Mouse (Mus musculus) MEL (cell line): ENCODE data around the gene Zbtb38. TPM values are rescaled to one million over a fixed set of nuclear protein-coding genes. Genes with fewer than 3 reads are reported as not detected.

ENCODE experiments used
- DNase-seq: peaks from one replicate; pipeline ENCODE4 v3.0.0; 2011; ENCODE audit warnings: low read depth, low spot score
- H3K27ac ChIP-seq: 2 replicates; pipeline ENCODE4 v1.5.1; 2012; ENCODE audit warnings: low read depth, mild to moderate bottlenecking, control low read depth, low read length, moderate library complexity; ENCODE audit not compliant: control insufficient read depth
- H3K27me3 ChIP-seq, 2 experiments: fragments of 150-350 bp in 1 of 2; sonication (generic) in 1 of 2; 2 replicates each; pipeline ENCODE4 v1.6.1; 2012; ENCODE audit warnings: low read length in 2 of 2, mild to moderate bottlenecking in 2 of 2, improper control_type of control experiment in 1 of 2, moderate library complexity in 1 of 2; ENCODE audit not compliant: insufficient read depth in 2 of 2, control insufficient read depth in 1 of 2
- H3K36me3 ChIP-seq, 2 experiments: 2 replicates each; pipeline ENCODE4 v1.6.1; 2012 to 2014; ENCODE audit warnings: low read length in 2 of 2, improper control_type of control experiment in 1 of 2, inconsistent platforms in 1 of 2, mild to moderate bottlenecking in 1 of 2; ENCODE audit not compliant: insufficient read depth in 2 of 2, control insufficient read depth in 1 of 2
- H3K4me1 ChIP-seq, 2 experiments: fragments of 150-350 bp in 1 of 2; sonication (generic) in 1 of 2; 2 replicates each; pipeline ENCODE4 v1.6.1; 2012; ENCODE audit warnings: low read length in 2 of 2, improper control_type of control experiment in 1 of 2, mild to moderate bottlenecking in 1 of 2; ENCODE audit not compliant: insufficient read depth in 2 of 2, control insufficient read depth in 1 of 2
- H3K4me3 ChIP-seq, 2 experiments: fragments of 150-350 bp in 1 of 2; sonication (generic) in 1 of 2; 2 replicates each; pipeline ENCODE4 v1.5.1; 2012; ENCODE audit warnings: low read depth in 2 of 2, low read length in 2 of 2, mild to moderate bottlenecking in 2 of 2, moderate library complexity in 2 of 2, control low read depth in 1 of 2, improper control_type of control experiment in 1 of 2; ENCODE audit not compliant: control insufficient read depth in 1 of 2, insufficient read depth in 1 of 2
- H3K79me2 ChIP-seq: 2 replicates; pipeline ENCODE4 v1.6.1; 2012; ENCODE audit warnings: mild to moderate bottlenecking, low read length, moderate library complexity; ENCODE audit not compliant: control insufficient read depth, poor library complexity, insufficient read depth
- H3K9ac ChIP-seq: 2 replicates; pipeline ENCODE4 v1.6.1; 2012; ENCODE audit warnings: low read depth, mild to moderate bottlenecking, control low read depth, low read length, moderate library complexity; ENCODE audit not compliant: control insufficient read depth, poor library complexity, severe bottlenecking
- H3K9me3 ChIP-seq: fragments of 150-350 bp; sonication (generic); replicated peaks from 2 replicates; pipeline ENCODE4 v1.6.1; 2012; ENCODE audit warnings: mild to moderate bottlenecking, low read length, improper control_type of control experiment, moderate library complexity; ENCODE audit not compliant: insufficient read depth
- CHD1 ChIP-seq: IDR thresholded peaks from 2 replicates; pipeline ENCODE4 v1.6.1; 2012; ENCODE audit warnings: low read depth, mild to moderate bottlenecking, inconsistent platforms, low read length, improper control_type of control experiment
- CHD2 ChIP-seq: IDR thresholded peaks from 2 replicates; pipeline ENCODE4 v1.6.1; 2011; ENCODE audit warnings: low read length, improper control_type of control experiment
- CTCF ChIP-seq, 3 experiments: IDR thresholded peaks in 2 of 3; conservative IDR thresholded peaks in 1 of 3; 2 replicates each; pipeline ENCODE4 v1.5.1; 2011 to 2012; ENCODE audit warnings: low read length in 3 of 3, low read depth in 2 of 3, mild to moderate bottlenecking in 2 of 3, improper control_type of control experiment in 1 of 3, inconsistent platforms in 1 of 3, mixed read lengths in 1 of 3, moderate library complexity in 1 of 3; ENCODE audit not compliant: control insufficient read depth in 1 of 3, insufficient read depth in 1 of 3, poor library complexity in 1 of 3, severe bottlenecking in 1 of 3
- EP300 ChIP-seq, 2 experiments: IDR thresholded peaks; 2 replicates each; pipeline ENCODE4 v1.6.1; 2011; ENCODE audit warnings: improper control_type of control experiment in 2 of 2, low read length in 2 of 2, low read depth in 1 of 2, mild to moderate bottlenecking in 1 of 2
- ETS1 ChIP-seq: IDR thresholded peaks from 2 replicates; pipeline ENCODE4 v1.6.1; 2012; ENCODE audit warnings: low read depth, mild to moderate bottlenecking, inconsistent platforms, low read length, improper control_type of control experiment, moderate library complexity
- GATA1 ChIP-seq: IDR thresholded peaks from 2 replicates; pipeline ENCODE4 v1.6.1; 2011; ENCODE audit warnings: low read depth, low read length, improper control_type of control experiment
- HCFC1 ChIP-seq: IDR thresholded peaks from 2 replicates; pipeline ENCODE4 v1.6.1; 2012; ENCODE audit warnings: low read depth, mild to moderate bottlenecking, inconsistent platforms, low read length, improper control_type of control experiment, moderate library complexity
- KAT2A ChIP-seq: conservative IDR thresholded peaks from 2 replicates; pipeline ENCODE4 v1.6.1; 2012; ENCODE audit warnings: low read depth, low read length, improper control_type of control experiment, inconsistent platforms
- MAX ChIP-seq: IDR thresholded peaks from 2 replicates; pipeline ENCODE4 v1.6.1; 2011; ENCODE audit warnings: low read length, improper control_type of control experiment
- MAZ ChIP-seq: IDR thresholded peaks from 2 replicates; pipeline ENCODE4 v1.6.1; 2012; ENCODE audit warnings: low read depth, mild to moderate bottlenecking, inconsistent platforms, low read length, improper control_type of control experiment
- MYC ChIP-seq: IDR thresholded peaks from 2 replicates; pipeline ENCODE4 v1.6.1; 2011; ENCODE audit warnings: low read depth, mild to moderate bottlenecking, low read length, improper control_type of control experiment, moderate library complexity
- NELFE ChIP-seq: IDR thresholded peaks from 2 replicates; pipeline ENCODE4 v1.6.1; 2011; ENCODE audit warnings: low read depth, low read length, improper control_type of control experiment
- NRF1 ChIP-seq: IDR thresholded peaks from 2 replicates; pipeline ENCODE4 v1.6.1; 2014; ENCODE audit warnings: low read depth, mild to moderate bottlenecking, inconsistent platforms, low read length, improper control_type of control experiment, moderate library complexity; ENCODE audit not compliant: poor library complexity, insufficient read depth, severe bottlenecking
- POLR2AphosphoS2 ChIP-seq: IDR thresholded peaks from 2 replicates; pipeline ENCODE4 v1.6.1; 2011; ENCODE audit warnings: low read length, improper control_type of control experiment
- POLR2AphosphoS5 ChIP-seq: IDR thresholded peaks from 2 replicates; pipeline ENCODE4 v1.6.1; 2012; ENCODE audit warnings: low read depth, borderline replicate concordance, mild to moderate bottlenecking, inconsistent platforms, low read length, moderate library complexity, mixed read lengths
- RAD21 ChIP-seq: IDR thresholded peaks from 2 replicates; pipeline ENCODE4 v1.6.1; 2011; ENCODE audit warnings: mild to moderate bottlenecking, low read depth, low read length, improper control_type of control experiment
- RCOR1 ChIP-seq: IDR thresholded peaks from 2 replicates; pipeline ENCODE4 v1.6.1; 2012; ENCODE audit warnings: low read depth, mild to moderate bottlenecking, inconsistent platforms, low read length, improper control_type of control experiment
- TBP ChIP-seq: IDR thresholded peaks from 2 replicates; pipeline ENCODE4 v1.8.0; 2011; ENCODE audit warnings: low read depth, low read length, improper control_type of control experiment
- TCF12 ChIP-seq: IDR thresholded peaks from 2 replicates; pipeline ENCODE4 v1.6.1; 2014; ENCODE audit warnings: low read depth, mild to moderate bottlenecking, inconsistent platforms, low read length, improper control_type of control experiment, moderate library complexity
- UBTF ChIP-seq: IDR thresholded peaks from 2 replicates; pipeline ENCODE4 v1.6.1; 2012; ENCODE audit warnings: low read depth, mild to moderate bottlenecking, inconsistent platforms, low read length, improper control_type of control experiment, moderate library complexity, borderline replicate concordance; ENCODE audit not compliant: insufficient read depth
- USF1 ChIP-seq: IDR thresholded peaks from 2 replicates; pipeline ENCODE4 v1.6.1; 2014; ENCODE audit warnings: low read depth, mild to moderate bottlenecking, inconsistent platforms, low read length, improper control_type of control experiment, moderate library complexity
- ZC3H11A ChIP-seq: IDR thresholded peaks from 2 replicates; pipeline ENCODE4 v1.6.1; 2012; ENCODE audit warnings: low read depth, mild to moderate bottlenecking, inconsistent platforms, low read length, improper control_type of control experiment
- ZKSCAN1 ChIP-seq: IDR thresholded peaks from 2 replicates; pipeline ENCODE4 v1.6.1; 2012; ENCODE audit warnings: low read depth, mild to moderate bottlenecking, inconsistent platforms, low read length, improper control_type of control experiment, moderate library complexity
- polyA plus RNA-seq, 2 experiments: library from polyadenylated mRNA; stranded (reverse) in 1 of 2; unstranded in 1 of 2; fragments of >175 nt in 1 of 2; fragments of >200 nt in 1 of 2; gene quantifications; 2 replicates each; pipeline versions ENCODE4 v1.2.1 to v1.2.4; 2012; ENCODE audit warnings: low replicate concordance in 2 of 2, low read depth in 1 of 2; ENCODE audit not compliant: insufficient read length in 2 of 2, insufficient read depth in 1 of 2, missing spikeins in 1 of 2
- total RNA-seq: library from RNA; depleted of rRNA; stranded (reverse); fragments of 300-350 nt; gene quantifications from 2 replicates; pipeline ENCODE4 v1.2.3, GENCODE M21; 2012

Zbtb38 gene
- total and polyA plus RNA-seq, 3 experiments: 10.9 to 65.0 (median 12.2) TPM

- Histone ChIP-seq H3K9me3 (no peaks in the 10 kb centered on the region), H3K27ac (no peak overlapping the region), H3K27me3 (no peaks in the 10 kb centered on the region), H3K9ac (no peak overlapping the region)
- TF ChIP-seq POLR2AphosphoS2: no peak
- no peak for TF ChIP-seq MAZ
- TF ChIP-seq GATA1: no peak
- TF ChIP-seq KAT2A: no peak
- TF ChIP-seq ZKSCAN1: no peak
- TF ChIP-seq ETS1: no peak
- TF ChIP-seq MAX: no peak
- TF ChIP-seq, all 39 proteins: peak for 0
- no peaks in the 10 kb centered on the region for H3K79me2 ChIP-seq
- H3K4me1 ChIP-seq: peaks cover 8 to 22% of the 10 kb centered on the region in 2 experiments; a peak in 3 of 4 replicates
- H3K4me3 ChIP-seq: no peak overlapping the region
- no peak for DNase-seq
- peaks cover 0 to 23% of the 10 kb centered on the region in 2 experiments; a peak in 2 of 4 replicates for H3K36me3 ChIP-seq
These were observed 78.3 kb downstream of the Zbtb38 start for GRCm38 (mm10) chr9:96674301-96674700.

- DNase-seq: no peak
- no peak overlapping the region for H3K27ac ChIP-seq
- H3K9me3 ChIP-seq: no peaks in the 10 kb centered on the region
- peaks cover 3 to 11% of the 10 kb centered on the region in 2 experiments; a peak in 3 of 4 replicates for H3K4me1 ChIP-seq
- H3K4me3 ChIP-seq: no peak overlapping the region
- H3K9ac ChIP-seq: no peak overlapping the region
- no peak for TF ChIP-seq CHD1
- TF ChIP-seq ZC3H11A: no peak
- TF ChIP-seq GATA1: no peak
- no peak for TF ChIP-seq HCFC1
- no peak for TF ChIP-seq RCOR1
- no peak for TF ChIP-seq POLR2AphosphoS5
- TF ChIP-seq USF1: no peak
- no peak for TF ChIP-seq CHD2
- TF ChIP-seq MYC: no peak
- no peak for TF ChIP-seq RAD21
- H3K79me2 ChIP-seq: no peaks in the 10 kb centered on the region
- H3K27me3 ChIP-seq: no peaks in the 10 kb centered on the region
- peaks cover 0 to 11% of the 10 kb centered on the region in 2 experiments; a peak in 2 of 4 replicates for H3K36me3 ChIP-seq
These were observed 80.2 kb downstream of the Zbtb38 start for GRCm38 (mm10) chr9:96672466-96672865.

GRCm38 (mm10) chr9:96671249-96671648 is 81.4 kb downstream of the Zbtb38 start:
- DNase-seq: no peak
- H3K9ac ChIP-seq: no peak overlapping the region
- H3K36me3 ChIP-seq: peaks cover 0 to 10% of the 10 kb centered on the region in 2 experiments; a peak in 2 of 4 replicates
- peaks cover 3 to 9% of the 10 kb centered on the region in 2 experiments; a peak in 3 of 4 replicates for H3K4me1 ChIP-seq
- no peaks in the 10 kb centered on the region for H3K79me2 ChIP-seq
- TF ChIP-seq NRF1 (no peak), EP300 (IDR thresholded peaks at IDR 0.05; ENCODE audit: low read depth in 1 of 2, low read length in 2 of 2) (no peak), CHD1 (no peak), TCF12 (no peak), POLR2AphosphoS5 (no peak), TBP (no peak), NELFE (no peak), UBTF (no peak), CTCF (IDR thresholded peaks at IDR 0.05 in 2 of 3, conservative IDR thresholded peaks at IDR 0.05 in 1 of 3; ENCODE audit: control insufficient read depth in 1 of 3, insufficient read depth in 1 of 3, low read depth in 2 of 3, low read length in 3 of 3, poor library complexity in 1 of 3, severe bottlenecking in 1 of 3) (no peak)
- H3K27me3 ChIP-seq: no peaks in the 10 kb centered on the region
- H3K4me3 ChIP-seq: no peak overlapping the region
- H3K9me3 ChIP-seq: no peaks in the 10 kb centered on the region
- H3K27ac ChIP-seq: no peak overlapping the region
